Mouse (Mus musculus) liver, adult 2 months (tissue): ENCODE results near the gene Chka.

Experiments
- CTCF ChIP-seq: fragments of 200-500 bp; IDR thresholded peaks from 2 replicates; pipeline ENCODE4 v1.5.1; 2011; ENCODE audit warnings: low read depth, low read length, control low read depth
- POLR2A ChIP-seq: fragments of 200-500 bp; IDR thresholded peaks from 2 replicates; pipeline ENCODE4 v1.6.1; 2011; ENCODE audit warnings: low read length, control low read depth; ENCODE audit not compliant: insufficient read depth; ENCODE audit errors: extremely low read depth

- TF ChIP-seq POLR2A: no peak
- TF ChIP-seq CTCF: no peak
Observed at GRCm38 (mm10) chr19:3923586-3923985, 72.0 kb downstream of the Chka start.
